Mouse (Mus musculus): ENCODE measurements around the gene Large2.

GRCm38 (mm10) chr2:92379783-92380494, 5.3 kb upstream of the Large2 start:
- peak; percentile 50; the same call in 1 of the 2 replicates for TF ChIP-seq POLR2A (IDR thresholded peaks at IDR 0.05; ENCODE audit: low read depth, low read length)
- TF ChIP-seq ZKSCAN1 (IDR thresholded peaks at IDR 0.05; ENCODE audit: borderline replicate concordance, low read depth, low read length) = no peak
- TF ChIP-seq CHD2 (IDR thresholded peaks at IDR 0.05; ENCODE audit: low read length) = no peak
- no peak for TF ChIP-seq MAFK (IDR thresholded peaks at IDR 0.05; ENCODE audit: insufficient replicate concordance, low read length)
- TF ChIP-seq GABPA (IDR thresholded peaks at IDR 0.05; ENCODE audit: insufficient replicate concordance, low read depth, low read length) = no peak
- no peak for TF ChIP-seq KAT2A (IDR thresholded peaks at IDR 0.05; ENCODE audit: insufficient replicate concordance, low read length)
- TF ChIP-seq ZNF384 (IDR thresholded peaks at IDR 0.05; ENCODE audit: low read depth, low read length) = no peak
